Mouse (Mus musculus) kidney, adult 2 months (tissue): ENCODE results near the gene Mylk3. TPM values are rescaled to one million over a fixed set of nuclear protein-coding genes. Genes with fewer than 3 reads are reported as not detected.

ENCODE experiments used
- DNase-seq: peaks from one replicate; pipeline ENCODE4 v3.0.0; 2021
- H3K27ac ChIP-seq: fragments of 200-500 bp; 2 replicates; pipeline ENCODE4 v1.5.1; 2012; ENCODE audit warnings: low read depth, low read length, control low read depth, inconsistent platforms; ENCODE audit not compliant: insufficient read depth
- H3K27me3 ChIP-seq: fragments of 200-500 bp; replicated peaks from 2 replicates; pipeline ENCODE4 v1.6.1; 2012; ENCODE audit warnings: mild to moderate bottlenecking, moderate library complexity, low read length, inconsistent platforms; ENCODE audit not compliant: control insufficient read depth, insufficient read depth
- H3K36me3 ChIP-seq: fragments of 200-500 bp; 2 replicates; pipeline ENCODE4 v1.6.1; 2012; ENCODE audit warnings: mild to moderate bottlenecking, moderate library complexity, low read length, inconsistent platforms; ENCODE audit not compliant: control insufficient read depth, insufficient read depth
- H3K4me1 ChIP-seq: fragments of 200-500 bp; 2 replicates; pipeline ENCODE4 v1.6.1; 2011; ENCODE audit warnings: low read length; ENCODE audit not compliant: control insufficient read depth, insufficient read depth
- H3K4me3 ChIP-seq: fragments of 200-500 bp; 2 replicates; pipeline ENCODE4 v1.5.1; 2011; ENCODE audit warnings: mild to moderate bottlenecking, low read depth, low read length, control low read depth; ENCODE audit not compliant: insufficient read depth
- CTCF ChIP-seq: fragments of 200-500 bp; conservative IDR thresholded peaks from 2 replicates; pipeline ENCODE4 v1.5.1; 2011; ENCODE audit warnings: low read depth, mild to moderate bottlenecking, control low read depth, low read length, moderate library complexity, mixed read lengths; ENCODE audit not compliant: insufficient read depth, insufficient read length
- POLR2A ChIP-seq: fragments of 200-500 bp; IDR thresholded peaks from one replicate; pipeline ENCODE4 v1.6.1; 2011; ENCODE audit warnings: low read depth, low read length, control low read depth
- WGBS: fragments of 180-500 bp; shearing (Covaris S2); methylation state at CpG from one replicate; pipeline ENCODE4 v1.1.7; 2018; 5-methylcytosine and 5-hydroxymethylcytosine counted together
- polyA plus RNA-seq: library from polyadenylated mRNA; depleted of rRNA; stranded (reverse); fragments of >200 nt; gene quantifications from 2 replicates; pipeline ENCODE4 v1.2.3, GENCODE M21; 2012

Gene Mylk3
- polyA plus RNA-seq, 1 experiment: 0.77 TPM

GRCm38 (mm10) chr8:85405418-85405817, 19.3 kb upstream of the Mylk3 start:
- TF ChIP-seq POLR2A: no peak
- TF ChIP-seq CTCF: no peak
- WGBS: 50% methylated on average over 3 of the region's 3 CpGs

DNA sequence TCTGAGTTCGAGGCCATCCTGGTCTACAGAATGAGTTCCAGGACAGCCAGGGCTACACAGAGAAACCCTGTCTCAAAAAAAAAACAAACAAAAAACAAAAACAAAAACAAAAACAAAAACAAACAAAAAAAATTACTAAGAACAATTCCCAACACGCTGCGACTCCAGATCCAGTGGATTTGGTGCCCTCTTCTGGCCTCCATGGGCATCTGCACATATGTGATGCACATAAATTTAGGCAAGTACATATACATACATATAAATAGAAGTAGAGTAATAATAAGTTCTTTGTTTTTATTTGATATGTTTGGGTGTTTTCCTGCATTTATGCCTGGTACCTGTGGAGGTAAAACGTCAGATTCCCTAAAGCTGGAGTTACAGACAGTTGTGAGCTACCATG, 12.4 kb upstream of the Mylk3 start:
- Histone ChIP-seq H3K36me3 (no peaks in the 10 kb centered on the region), H3K4me3 (no peak overlapping the region), H3K27ac (no peak overlapping the region), H3K4me1 (no peaks in the 10 kb centered on the region), H3K27me3 (no peaks in the 10 kb centered on the region)
- TF ChIP-seq CTCF (no peak), POLR2A (no peak)
- DNase-seq: no peak
- WGBS: 94% methylated on average over 4 of the region's 4 CpGs

More at GRCm38 (mm10) chr8:85405418-85405817, 19.3 kb upstream of the Mylk3 start:
- DNase-seq: no peak
- Histone ChIP-seq H3K27ac (no peak overlapping the region), H3K36me3 (no peaks in the 10 kb centered on the region), H3K27me3 (no peaks in the 10 kb centered on the region), H3K4me3 (no peak overlapping the region), H3K4me1 (no peaks in the 10 kb centered on the region)

- DNase-seq: peak; percentile 61
- no peaks in the 10 kb centered on the region for H3K4me1 ChIP-seq
- no peaks in the 10 kb centered on the region for H3K36me3 ChIP-seq
- H3K27me3 ChIP-seq: no peaks in the 10 kb centered on the region
- 52% methylated on average over 5 of the region's 5 CpGs for WGBS
- TF ChIP-seq POLR2A (no peak), CTCF (peak; percentile 67)
- H3K27ac ChIP-seq: no peak overlapping the region
- no peak overlapping the region for H3K4me3 ChIP-seq
Observed at GRCm38 (mm10) chr8:85397508-85397907, 11.4 kb upstream of the Mylk3 start.

GRCm38 (mm10) chr8:85396432-85397079, 10.4 kb upstream of the Mylk3 start:
- 86% methylated on average over 5 of the region's 5 CpGs for WGBS
- Histone ChIP-seq H3K4me1 (no peaks in the 10 kb centered on the region), H3K36me3 (no peaks in the 10 kb centered on the region), H3K27me3 (no peaks in the 10 kb centered on the region), H3K4me3 (no peak overlapping the region), H3K27ac (no peak overlapping the region)
- no peak for DNase-seq
- TF ChIP-seq CTCF: no peak
- no peak for TF ChIP-seq POLR2A

DNA sequence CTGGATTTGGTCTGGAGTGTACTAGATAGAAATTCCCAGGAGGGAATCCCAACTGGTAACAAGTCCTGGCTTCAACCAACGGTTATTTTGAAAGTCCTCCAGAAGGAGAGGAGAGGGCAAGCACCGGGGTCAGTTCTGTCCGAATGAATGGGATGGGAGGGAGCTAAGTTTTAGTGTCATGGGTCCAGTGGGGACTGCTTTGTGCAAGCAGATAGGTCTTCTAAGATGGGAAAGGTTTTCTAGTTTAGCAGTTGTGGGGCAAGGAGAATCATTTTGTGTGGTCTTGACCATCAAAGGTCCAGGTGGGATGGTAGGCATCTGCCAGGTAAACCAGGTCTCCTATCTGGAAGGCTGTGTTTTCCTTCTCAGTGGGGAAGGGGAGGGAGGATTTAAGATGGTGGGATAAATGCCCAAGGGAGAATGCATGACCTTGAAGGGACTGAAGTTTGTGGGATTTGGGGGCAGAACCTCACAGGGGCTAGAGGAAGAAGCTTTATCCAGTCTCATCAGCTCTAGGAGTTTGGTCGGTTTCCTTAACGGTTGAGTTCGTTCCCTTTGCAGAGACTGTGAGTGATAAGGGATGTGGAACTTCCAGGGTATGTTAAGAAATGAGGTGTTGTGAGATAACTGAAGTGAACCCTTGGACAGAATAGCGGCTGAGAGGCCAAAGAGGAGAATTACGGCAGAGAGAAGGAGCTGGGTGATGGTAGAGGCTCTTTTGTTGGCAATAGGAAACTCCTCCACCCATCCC, 9.7 kb upstream of the Mylk3 start:
- H3K4me3 ChIP-seq: no peak overlapping the region
- no peaks in the 10 kb centered on the region for H3K4me1 ChIP-seq
- H3K36me3 ChIP-seq: no peaks in the 10 kb centered on the region
- TF ChIP-seq POLR2A: no peak
- no peak for TF ChIP-seq CTCF
- no peak for DNase-seq
- WGBS: 81% methylated on average over 8 of the region's 8 CpGs
- no peaks in the 10 kb centered on the region for H3K27me3 ChIP-seq
- H3K27ac ChIP-seq: no peak overlapping the region

DNA sequence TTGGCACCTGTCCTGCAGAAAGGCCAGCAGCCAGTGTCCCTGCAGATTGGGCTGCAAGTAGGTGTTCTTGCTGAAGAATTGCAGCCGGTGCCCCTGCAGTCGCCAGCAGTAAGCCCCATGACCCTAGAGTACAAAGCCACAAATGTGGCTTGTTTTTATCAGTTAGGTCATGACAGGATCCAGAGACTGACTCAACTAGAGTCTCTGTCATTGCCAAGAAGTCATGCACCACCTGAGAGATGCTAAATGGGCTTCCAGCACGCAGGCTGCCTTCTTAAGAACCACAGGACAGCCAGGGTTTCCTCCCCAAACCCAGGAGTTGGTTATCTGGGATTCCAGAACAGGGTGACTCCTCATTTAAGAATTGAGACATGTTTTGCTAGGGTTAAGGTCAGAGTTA, 8.9 kb upstream of the Mylk3 start:
- no peak overlapping the region for H3K27ac ChIP-seq
- no peaks in the 10 kb centered on the region for H3K27me3 ChIP-seq
- H3K4me3 ChIP-seq: no peak overlapping the region
- no peak for DNase-seq
- TF ChIP-seq CTCF (no peak), POLR2A (no peak)
- WGBS: 74% methylated on average over 3 of the region's 3 CpGs
- no peaks in the 10 kb centered on the region for H3K36me3 ChIP-seq
- H3K4me1 ChIP-seq: no peaks in the 10 kb centered on the region

DNA sequence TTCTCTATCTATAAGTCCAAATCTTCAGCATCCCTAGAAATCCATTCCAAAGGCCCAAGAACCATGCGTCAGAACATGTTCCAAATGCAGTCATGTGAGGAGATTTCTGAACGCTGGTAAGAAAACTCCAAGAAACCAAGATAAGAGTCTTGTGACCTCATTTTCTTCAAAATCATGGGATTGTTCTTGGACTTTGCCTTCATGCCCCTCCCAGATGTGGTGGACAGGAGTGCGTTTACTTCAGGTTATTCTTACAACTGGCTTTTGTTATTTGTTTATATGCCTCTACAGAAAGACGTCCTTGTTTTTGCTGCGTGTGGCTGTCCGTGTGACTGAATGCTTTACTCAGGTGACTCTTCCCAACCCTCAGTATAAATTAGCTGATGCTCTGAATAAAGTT, 7.1 kb upstream of the Mylk3 start:
- WGBS: 79% methylated on average over 6 of the region's 6 CpGs
- Histone ChIP-seq H3K27ac (no peak overlapping the region), H3K4me3 (no peak overlapping the region), H3K4me1 (no peaks in the 10 kb centered on the region), H3K36me3 (no peaks in the 10 kb centered on the region), H3K27me3 (no peaks in the 10 kb centered on the region)
- DNase-seq: no peak
- TF ChIP-seq CTCF (no peak), POLR2A (no peak)
